Mouse (Mus musculus) embryonic facial prominence, embryonic 12.5 days (tissue): ENCODE data around the gene 1110051M20Rik. TPM values are rescaled to one million over a fixed set of nuclear protein-coding genes. Genes with fewer than 3 reads are reported as not detected.

Experiments used
- ATAC-seq: fragments of 200-750 bp; cut with Nextera tagmentation; 2 replicates; pipeline ENCODE4 v1.8.0; 2017; ENCODE audit not compliant: insufficient number of reproducible peaks, insufficient read depth, low FRiP score, low TSS enrichment
- H3K27ac ChIP-seq: fragments of 300-500 bp; sonication (generic); 2 replicates; pipeline ENCODE4 v1.5.1; 2016; ENCODE audit warnings: mild to moderate bottlenecking
- H3K27me3 ChIP-seq: fragments of 300-500 bp; sonication (generic); 2 replicates; pipeline ENCODE4 v1.6.1; 2016; ENCODE audit warnings: mild to moderate bottlenecking, moderate library complexity
- H3K36me3 ChIP-seq: fragments of 300-500 bp; sonication (generic); 2 replicates; pipeline ENCODE4 v1.6.1; 2016; ENCODE audit warnings: mild to moderate bottlenecking
- H3K4me1 ChIP-seq: fragments of 300-500 bp; sonication (generic); 2 replicates; pipeline ENCODE4 v1.6.1; 2016
- H3K4me2 ChIP-seq: fragments of 300-500 bp; sonication (generic); replicated peaks from 2 replicates; pipeline ENCODE4 v1.6.1; 2016; ENCODE audit warnings: mild to moderate bottlenecking, moderate library complexity
- H3K4me3 ChIP-seq: fragments of 300-500 bp; sonication (generic); 2 replicates; pipeline ENCODE4 v1.5.1; 2016; ENCODE audit warnings: mild to moderate bottlenecking
- H3K9ac ChIP-seq: fragments of 300-500 bp; sonication (generic); 2 replicates; pipeline ENCODE4 v1.6.1; 2016; ENCODE audit warnings: mild to moderate bottlenecking, moderate library complexity
- H3K9me3 ChIP-seq: fragments of 300-500 bp; sonication (generic); 2 replicates; pipeline ENCODE4 v1.6.1; 2016; ENCODE audit warnings: mild to moderate bottlenecking, moderate library complexity
- WGBS: fragments of 180-500 bp; shearing (Covaris S2); methylation state at CpG from one replicate; pipeline ENCODE4 v1.1.7; 2016; 5-methylcytosine and 5-hydroxymethylcytosine counted together
- polyA plus RNA-seq: library from polyadenylated mRNA; unstranded; fragments of >200 nt; fragmentation: Nextera tagmentation; extraction: Ambion mirVana; gene quantifications from 2 replicates; pipeline ENCODE4 v1.2.1, GENCODE M21; 2016

Gene 1110051M20Rik
- polyA plus RNA-seq, 1 experiment from 2014 or later: 71.3 TPM

DNA sequence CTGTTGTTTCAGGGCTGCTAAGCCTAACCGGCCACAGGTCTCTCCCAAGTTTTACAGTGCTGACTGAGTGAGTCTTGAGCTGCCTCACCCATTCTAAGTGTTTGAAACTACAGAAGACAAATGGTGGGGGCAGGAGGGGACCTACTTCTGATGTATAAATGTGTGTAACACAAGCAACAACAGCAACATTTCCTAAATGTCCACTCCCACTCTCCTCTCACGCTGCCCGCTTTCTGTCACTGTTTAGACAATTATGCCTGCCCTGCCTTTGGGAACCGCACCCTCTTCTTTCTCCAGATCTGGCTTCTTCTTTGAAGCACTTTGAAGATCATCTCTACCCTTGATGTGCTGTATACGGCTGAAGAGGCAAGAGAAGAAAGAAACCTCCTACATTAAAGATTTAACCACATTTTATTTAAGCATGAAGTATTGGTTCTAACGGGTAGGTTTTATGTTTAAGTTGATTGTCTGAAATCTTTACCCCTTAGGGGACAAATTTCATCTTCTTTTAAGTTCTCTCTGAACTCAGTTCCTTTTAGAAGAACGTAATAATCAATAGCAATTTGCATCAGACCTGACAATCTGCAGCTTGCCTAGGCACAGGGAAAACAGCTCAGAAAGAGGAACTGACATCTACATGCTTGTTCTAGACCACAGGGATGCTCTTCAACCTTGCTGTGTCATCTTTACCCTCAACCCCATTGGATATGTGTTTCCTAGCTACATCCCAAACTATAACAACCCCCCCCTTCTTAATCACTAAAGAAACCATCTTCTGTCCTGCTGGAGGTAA is 113.3 kb downstream of the 1110051M20Rik start:
- no peak overlapping the region for H3K4me3 ChIP-seq
- no peaks in the 10 kb centered on the region for H3K27me3 ChIP-seq
- 0 out of 2 replicates have a peak, but pooled peaks cover 8% of the 10 kb centered on the region for H3K4me1 ChIP-seq
- no peaks in the 10 kb centered on the region for H3K9me3 ChIP-seq
- H3K36me3 ChIP-seq: no peaks in the 10 kb centered on the region
- no peak overlapping the region for H3K27ac ChIP-seq
- no peak for ATAC-seq
- no peak overlapping the region for H3K9ac ChIP-seq
- 77% methylated on average over 7 of the region's 7 CpGs for WGBS
- H3K4me2 ChIP-seq: no peak overlapping the region

DNA sequence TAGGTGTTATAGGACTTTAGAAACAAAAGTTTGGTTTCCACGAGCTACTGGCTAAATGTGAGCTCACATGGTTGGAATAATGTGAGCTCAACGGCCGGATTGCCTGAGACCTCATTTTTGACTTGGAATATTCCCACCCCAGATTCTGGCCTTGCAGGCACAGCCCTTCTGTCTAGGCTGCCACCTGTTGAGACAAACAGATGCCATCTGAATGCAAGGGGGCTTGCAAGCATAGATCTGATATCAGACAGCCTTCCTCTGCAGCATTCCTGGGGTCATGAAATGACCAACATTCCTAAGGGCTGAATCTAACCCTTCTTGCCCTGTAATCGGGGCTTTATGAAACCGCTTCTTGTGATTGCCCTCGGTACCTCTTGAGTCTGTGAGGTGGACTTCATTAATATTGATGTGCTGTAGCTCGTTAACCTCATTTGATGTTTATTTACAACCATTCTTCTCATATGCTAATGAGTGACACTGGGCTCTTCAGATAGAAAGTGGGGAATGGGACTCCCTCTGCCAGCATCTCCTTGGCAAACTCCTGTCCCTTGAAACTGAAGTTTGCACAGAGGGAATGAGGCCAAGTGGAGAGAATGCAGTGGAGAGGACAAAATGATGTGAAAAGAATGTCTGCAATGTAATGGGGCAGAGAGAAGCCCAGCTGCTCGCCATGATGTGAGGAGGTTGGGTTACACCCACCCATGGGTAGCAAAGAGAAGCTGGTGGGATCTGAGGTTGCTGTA is 114.3 kb downstream of the 1110051M20Rik start:
- Histone ChIP-seq H3K4me1 (0 out of 2 replicates have a peak, but pooled peaks cover 8% of the 10 kb centered on the region), H3K9me3 (no peaks in the 10 kb centered on the region), H3K27ac (no peak overlapping the region), H3K36me3 (no peaks in the 10 kb centered on the region), H3K9ac (no peak overlapping the region), H3K27me3 (no peaks in the 10 kb centered on the region), H3K4me3 (no peak overlapping the region), H3K4me2 (no peak overlapping the region)
- ATAC-seq: no peak
- 84% methylated on average over 8 of the region's 8 CpGs for WGBS

DNA sequence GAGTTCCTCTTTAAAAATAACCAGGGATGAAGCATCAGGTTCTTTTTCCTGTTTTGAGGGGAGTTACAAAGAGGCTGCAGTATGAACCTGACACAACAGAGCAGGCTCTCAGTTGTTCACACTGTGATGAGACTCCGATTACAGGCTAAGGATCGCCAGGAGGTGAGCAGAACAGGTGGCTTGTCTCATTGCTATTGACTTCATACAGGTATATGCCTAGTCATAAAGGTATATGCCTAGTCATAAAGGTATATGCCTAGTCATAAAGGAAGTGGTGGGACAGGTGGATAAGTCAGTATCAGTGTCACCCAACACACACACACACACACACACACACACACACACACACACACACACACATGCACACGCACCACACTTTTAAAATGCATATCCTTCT is 115.8 kb downstream of the 1110051M20Rik start:
- H3K9ac ChIP-seq: no peak overlapping the region
- 91% methylated on average over 3 of the region's 3 CpGs for WGBS
- 0 out of 2 replicates have a peak overlapping the region, but pooled peaks have one; percentile 4 for H3K27ac ChIP-seq

DNA sequence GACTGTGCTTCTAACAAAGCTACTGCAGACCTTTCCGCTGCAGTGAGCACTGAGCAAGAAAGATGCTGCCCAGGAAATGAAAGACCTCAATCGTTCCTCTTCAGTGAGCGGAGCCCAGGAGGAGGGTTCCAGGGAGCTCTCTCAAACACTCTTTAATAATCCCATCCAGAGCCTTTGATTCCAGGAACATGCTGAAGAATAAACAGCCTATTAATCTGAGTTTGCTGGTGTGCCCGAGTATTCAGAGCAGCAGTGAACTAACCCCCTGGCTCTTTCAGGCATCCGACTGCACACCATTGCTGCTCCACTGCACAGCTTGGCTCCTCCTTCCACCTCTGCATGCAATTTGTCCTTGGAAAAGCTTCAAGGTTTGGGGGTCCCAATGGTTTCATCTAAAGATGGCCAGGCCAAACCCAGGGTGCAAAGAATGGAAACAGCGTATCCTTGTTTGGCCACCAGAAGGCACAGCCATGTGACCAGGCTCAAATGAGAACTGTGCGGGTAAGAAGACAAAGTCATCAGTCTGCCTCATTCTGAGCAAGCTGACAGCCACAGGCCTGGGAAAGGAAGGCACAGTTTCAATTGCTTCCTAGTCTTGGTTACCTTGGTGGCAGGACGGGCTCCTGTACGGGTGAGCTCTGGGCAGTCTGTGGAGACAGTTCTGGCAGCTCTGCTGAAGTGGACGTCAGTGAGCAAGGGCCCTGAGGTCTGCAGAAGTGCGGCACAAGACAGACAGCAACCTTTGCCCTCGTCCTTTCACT is 116.4 kb downstream of the 1110051M20Rik start:
- Histone ChIP-seq H3K9ac (no peak overlapping the region), H3K4me2 (no peak overlapping the region), H3K27ac (0 out of 2 replicates have a peak overlapping the region, but pooled peaks have one; percentile 4), H3K4me1 (0 out of 2 replicates have a peak, but pooled peaks cover 8% of the 10 kb centered on the region), H3K9me3 (no peaks in the 10 kb centered on the region), H3K36me3 (no peaks in the 10 kb centered on the region), H3K4me3 (no peak overlapping the region), H3K27me3 (no peaks in the 10 kb centered on the region)
- ATAC-seq: no peak
- 59% methylated on average over 12 of the region's 12 CpGs for WGBS

More for the DNA sequence above, 115.8 kb downstream of the 1110051M20Rik start:
- Histone ChIP-seq H3K27me3 (no peaks in the 10 kb centered on the region), H3K9me3 (no peaks in the 10 kb centered on the region), H3K4me1 (0 out of 2 replicates have a peak, but pooled peaks cover 8% of the 10 kb centered on the region), H3K4me3 (no peak overlapping the region), H3K4me2 (no peak overlapping the region), H3K36me3 (no peaks in the 10 kb centered on the region)
- no peak for ATAC-seq

DNA sequence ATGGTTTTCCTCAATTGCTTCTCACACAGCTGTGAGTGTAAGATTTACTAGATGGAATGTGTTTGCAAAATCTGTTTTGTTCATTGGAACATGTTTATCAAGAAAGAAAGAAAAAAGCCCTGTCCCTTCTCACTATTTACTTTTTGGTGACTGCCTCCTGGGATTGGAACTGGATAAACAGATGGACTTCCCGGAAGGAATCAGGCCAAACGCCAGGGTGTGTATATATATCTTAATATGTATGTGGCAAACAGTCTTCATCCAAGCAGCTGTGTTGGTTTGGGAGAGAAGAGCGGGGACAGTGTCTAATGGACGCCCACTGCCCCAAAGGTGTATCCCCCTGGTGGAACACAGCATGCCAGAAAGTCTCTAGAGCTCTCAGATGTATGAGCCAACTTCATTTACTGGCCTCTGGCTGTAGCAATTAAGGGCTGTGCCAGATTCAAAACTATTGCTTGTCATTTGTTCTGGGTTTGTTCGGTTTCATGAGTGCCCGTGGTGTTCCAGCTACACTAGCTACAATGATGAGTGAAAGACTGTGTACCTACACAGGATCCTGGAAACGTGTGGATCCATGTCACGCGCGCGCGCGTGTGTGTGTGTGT is 117.7 kb downstream of the 1110051M20Rik start:
- no peaks in the 10 kb centered on the region for H3K9me3 ChIP-seq
- H3K4me1 ChIP-seq: 0 out of 2 replicates have a peak, but pooled peaks cover 8% of the 10 kb centered on the region
- ATAC-seq: no peak
- no peak overlapping the region for H3K27ac ChIP-seq
- H3K4me2 ChIP-seq: no peak overlapping the region
- H3K27me3 ChIP-seq: no peaks in the 10 kb centered on the region
- H3K4me3 ChIP-seq: no peak overlapping the region
- no peak overlapping the region for H3K9ac ChIP-seq
- H3K36me3 ChIP-seq: no peaks in the 10 kb centered on the region
- 92% methylated on average over 13 of the region's 13 CpGs for WGBS

DNA sequence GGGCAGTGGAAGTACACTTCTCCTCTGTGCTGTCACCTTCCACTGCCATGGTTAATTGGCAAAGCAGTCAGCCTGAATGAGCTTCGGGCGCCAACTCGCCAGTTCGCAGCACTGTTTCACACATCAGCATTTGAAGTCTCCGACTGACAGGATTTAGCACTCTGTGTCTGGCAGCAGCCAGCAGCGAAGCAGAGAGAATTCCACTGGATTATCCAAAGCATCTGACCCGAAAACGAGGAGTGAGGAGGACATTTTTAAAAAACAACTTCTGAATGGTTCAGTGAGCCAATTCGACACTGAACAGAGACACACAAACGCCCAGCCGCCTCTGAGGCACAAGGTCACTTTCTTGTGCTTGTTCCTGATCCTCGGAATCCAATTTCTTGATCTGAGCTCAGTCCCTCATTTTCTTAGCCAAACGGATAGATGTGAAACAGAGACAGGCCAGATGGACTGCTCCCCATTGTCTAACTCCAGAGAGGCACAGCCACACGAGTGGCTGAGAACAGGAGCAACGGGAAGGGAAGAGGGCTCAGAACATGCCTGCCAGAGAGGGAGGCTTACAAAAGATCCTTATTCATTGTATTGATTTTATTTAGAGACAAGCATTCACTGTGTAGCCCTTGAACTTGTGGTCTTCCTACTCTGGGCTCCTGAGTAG is 119.6 kb downstream of the 1110051M20Rik start:
- Histone ChIP-seq H3K4me2 (no peak overlapping the region), H3K9ac (no peak overlapping the region), H3K27me3 (no peaks in the 10 kb centered on the region), H3K4me1 (0 out of 2 replicates have a peak, but pooled peaks cover 8% of the 10 kb centered on the region), H3K4me3 (no peak overlapping the region), H3K27ac (0 out of 2 replicates have a peak overlapping the region, but pooled peaks have one; percentile 4), H3K36me3 (no peaks in the 10 kb centered on the region), H3K9me3 (no peaks in the 10 kb centered on the region)
- no peak for ATAC-seq
- WGBS: 66% methylated on average over 15 of the region's 15 CpGs

DNA sequence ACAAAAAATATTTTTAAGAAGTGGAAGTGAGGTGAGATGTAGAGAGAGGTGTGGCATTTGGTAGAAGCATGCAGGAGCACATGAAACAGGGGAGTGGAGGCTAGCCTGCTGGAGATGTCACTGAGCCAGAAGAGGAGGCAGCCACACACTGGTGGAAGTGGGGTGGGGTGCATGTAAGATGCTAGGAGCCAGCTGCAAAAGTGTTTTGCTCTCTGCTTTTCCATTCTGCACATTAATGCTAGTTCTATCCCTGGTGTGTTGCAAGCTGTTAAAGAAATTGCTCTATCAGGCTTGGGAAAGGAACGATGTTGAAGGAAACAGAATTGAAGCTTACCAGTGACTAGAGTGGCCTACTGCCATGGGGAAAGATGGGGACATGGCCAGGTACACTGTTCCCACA is 120.2 kb downstream of the 1110051M20Rik start:
- no peaks in the 10 kb centered on the region for H3K36me3 ChIP-seq
- H3K4me1 ChIP-seq: 0 out of 2 replicates have a peak, but pooled peaks cover 8% of the 10 kb centered on the region
- 0 out of 2 replicates have a peak overlapping the region, but pooled peaks have one; percentile 4 for H3K27ac ChIP-seq
- no peak overlapping the region for H3K4me2 ChIP-seq
- no peaks in the 10 kb centered on the region for H3K27me3 ChIP-seq
- H3K4me3 ChIP-seq: no peak overlapping the region
- H3K9ac ChIP-seq: no peak overlapping the region
- no peaks in the 10 kb centered on the region for H3K9me3 ChIP-seq
- WGBS: 86% methylated on average over 1 of the region's 1 CpGs
- ATAC-seq: no peak

DNA sequence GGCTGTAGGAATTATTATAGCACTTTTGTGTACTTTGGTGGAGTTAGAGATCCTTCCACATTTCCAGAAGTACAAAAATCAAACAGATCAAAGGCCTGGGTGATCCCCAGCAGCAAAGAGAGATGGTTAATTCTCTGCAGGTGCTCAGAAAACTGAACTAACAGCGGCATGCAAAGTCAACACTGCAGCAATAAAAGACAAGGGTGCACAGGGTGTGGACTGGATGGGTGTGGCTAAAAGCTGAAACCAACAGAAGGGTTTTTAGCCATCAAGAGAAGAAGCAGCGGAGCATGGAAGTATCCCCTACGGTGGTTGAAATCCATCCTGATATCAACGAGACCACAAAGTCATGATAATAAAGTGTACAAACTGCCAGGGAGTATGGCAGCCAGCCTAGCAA is 122.0 kb downstream of the 1110051M20Rik start:
- no peak for ATAC-seq
- WGBS: 78% methylated on average over 4 of the region's 4 CpGs

DNA sequence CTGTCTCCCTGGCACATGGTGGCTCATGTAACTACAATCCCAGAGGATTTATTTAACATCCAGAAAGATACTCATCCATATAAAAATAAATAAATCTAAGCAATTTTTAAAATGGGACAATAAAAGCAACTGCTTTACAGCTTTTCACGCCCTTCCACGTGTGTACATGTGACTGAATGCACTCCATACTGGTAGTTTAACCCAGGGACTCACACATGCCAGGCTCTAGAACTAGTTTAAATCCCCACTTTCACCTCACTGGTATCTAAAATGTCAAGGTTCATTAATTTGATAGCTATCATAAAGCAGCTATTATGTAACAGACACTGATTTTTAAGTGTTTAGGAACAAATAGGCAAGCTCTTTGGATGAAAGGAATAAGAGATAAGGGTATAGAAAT is 122.6 kb downstream of the 1110051M20Rik start:
- no peak for ATAC-seq
- 0 out of 2 replicates have a peak, but pooled peaks cover 1% of the 10 kb centered on the region for H3K4me1 ChIP-seq
- H3K36me3 ChIP-seq: no peaks in the 10 kb centered on the region
- H3K27ac ChIP-seq: no peak overlapping the region
- no peak overlapping the region for H3K4me3 ChIP-seq
- H3K9me3 ChIP-seq: no peaks in the 10 kb centered on the region
- no peak overlapping the region for H3K9ac ChIP-seq
- 92% methylated on average over 2 of the region's 2 CpGs for WGBS
- no peaks in the 10 kb centered on the region for H3K27me3 ChIP-seq
- H3K4me2 ChIP-seq: no peak overlapping the region

More for the DNA sequence above, 122.0 kb downstream of the 1110051M20Rik start:
- no peaks in the 10 kb centered on the region for H3K36me3 ChIP-seq
- no peak overlapping the region for H3K4me2 ChIP-seq
- H3K27me3 ChIP-seq: no peaks in the 10 kb centered on the region
- no peak overlapping the region for H3K4me3 ChIP-seq
- no peaks in the 10 kb centered on the region for H3K9me3 ChIP-seq
- no peak overlapping the region for H3K9ac ChIP-seq
- H3K27ac ChIP-seq: no peak overlapping the region
- 0 out of 2 replicates have a peak, but pooled peaks cover 3% of the 10 kb centered on the region for H3K4me1 ChIP-seq

DNA sequence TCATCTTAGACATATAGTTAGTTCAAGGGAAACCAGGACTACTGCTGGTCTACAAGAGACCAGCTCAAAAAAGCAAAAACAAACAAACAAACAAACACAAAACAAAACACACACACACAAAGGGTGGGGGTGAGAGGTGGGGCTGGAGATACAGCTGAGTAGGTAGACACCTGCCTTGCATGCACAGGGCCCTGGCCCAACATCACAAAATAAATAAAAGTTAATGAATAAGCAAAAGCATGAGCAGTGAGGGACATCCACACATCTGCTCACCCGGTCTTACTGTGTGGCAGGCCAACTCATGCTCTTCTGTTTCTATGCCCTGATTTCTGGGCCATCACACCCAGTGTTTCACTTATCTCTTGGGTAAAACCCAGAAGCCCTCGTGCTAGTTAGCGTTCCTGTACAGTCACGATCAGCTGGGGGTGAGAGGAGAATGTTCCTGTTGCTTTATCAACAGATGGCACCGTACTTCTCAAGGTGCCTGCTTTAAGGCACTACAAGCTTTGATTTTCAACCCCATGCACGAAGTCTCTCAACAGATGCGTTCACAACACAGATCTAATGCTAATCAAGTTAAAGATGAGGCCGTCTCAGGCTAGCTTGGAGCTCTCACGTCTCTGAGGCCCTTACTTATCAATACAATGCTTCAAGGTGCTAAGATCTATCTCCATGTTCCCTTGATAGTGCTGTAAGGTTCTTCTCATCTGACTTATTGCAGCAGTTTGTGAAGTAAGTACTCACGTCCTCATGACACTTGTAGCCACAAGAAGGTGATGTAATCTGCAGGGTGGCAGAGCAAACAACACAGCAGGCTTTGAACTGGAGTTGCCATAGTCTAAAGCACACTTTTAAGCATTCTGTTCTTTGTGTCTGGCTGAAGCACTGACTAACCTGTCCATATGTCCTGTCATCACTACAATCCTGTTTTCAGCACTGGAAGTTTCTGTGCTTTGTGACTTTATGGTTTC is 123.7 kb downstream of the 1110051M20Rik start:
- no peak overlapping the region for H3K4me3 ChIP-seq
- no peak for ATAC-seq
- 90% methylated on average over 10 of the region's 10 CpGs for WGBS
- H3K9ac ChIP-seq: no peak overlapping the region
- no peak overlapping the region for H3K4me2 ChIP-seq
- no peaks in the 10 kb centered on the region for H3K27me3 ChIP-seq
- H3K27ac ChIP-seq: no peak overlapping the region
- no peaks in the 10 kb centered on the region for H3K9me3 ChIP-seq
- 0 out of 2 replicates have a peak, but pooled peaks cover 4% of the 10 kb centered on the region for H3K36me3 ChIP-seq
- no peaks in the 10 kb centered on the region for H3K4me1 ChIP-seq
